Mouse (Mus musculus) liver, adult 2 months (tissue): ENCODE data around the gene Lrp10. TPM values are rescaled to one million over a fixed set of nuclear protein-coding genes. Genes with fewer than 3 reads are reported as not detected.

Source experiments
- DNase-seq: peaks from one replicate; pipeline ENCODE4 v3.0.0-alpha.2; 2011; ENCODE audit warnings: low read depth, low spot score; ENCODE audit errors: extremely low read depth
- H3K27ac ChIP-seq: fragments of 200-500 bp; replicated peaks from 2 replicates; pipeline ENCODE4 v1.5.1; 2012; ENCODE audit warnings: low read depth, mild to moderate bottlenecking, control low read depth, inconsistent platforms, low read length; ENCODE audit not compliant: insufficient read depth
- H3K27me3 ChIP-seq: fragments of 200-500 bp; 2 replicates; pipeline ENCODE4 v1.6.1; 2012; ENCODE audit warnings: mild to moderate bottlenecking, moderate library complexity, low read length, inconsistent platforms; ENCODE audit not compliant: control insufficient read depth, insufficient read depth
- H3K36me3 ChIP-seq: fragments of 200-500 bp; 2 replicates; pipeline ENCODE4 v1.6.1; 2012; ENCODE audit warnings: low read length, inconsistent platforms; ENCODE audit not compliant: control insufficient read depth, insufficient read depth
- H3K4me1 ChIP-seq: fragments of 200-500 bp; 2 replicates; pipeline ENCODE4 v1.6.1; 2011; ENCODE audit warnings: low read length; ENCODE audit not compliant: control insufficient read depth, insufficient read depth
- H3K4me3 ChIP-seq: fragments of 200-500 bp; 2 replicates; pipeline ENCODE4 v1.5.1; 2011; ENCODE audit warnings: low read depth, mild to moderate bottlenecking, control low read depth, low read length, moderate library complexity; ENCODE audit not compliant: insufficient read depth
- H3K79me2 ChIP-seq: fragments of 200-500 bp; 2 replicates; pipeline ENCODE4 v1.6.1; 2012; ENCODE audit warnings: inconsistent platforms, mild to moderate bottlenecking, low read length, moderate library complexity; ENCODE audit not compliant: control insufficient read depth, insufficient read depth
- H3K9ac ChIP-seq: fragments of 200-500 bp; 2 replicates; pipeline ENCODE4 v1.6.1; 2012; ENCODE audit warnings: low read depth, mild to moderate bottlenecking, control low read depth, inconsistent platforms, low read length
- CTCF ChIP-seq: fragments of 200-500 bp; IDR thresholded peaks from 2 replicates; pipeline ENCODE4 v1.5.1; 2011; ENCODE audit warnings: low read depth, low read length, control low read depth
- POLR2A ChIP-seq: fragments of 200-500 bp; IDR thresholded peaks from 2 replicates; pipeline ENCODE4 v1.6.1; 2011; ENCODE audit warnings: low read length, control low read depth; ENCODE audit not compliant: insufficient read depth; ENCODE audit errors: extremely low read depth
- WGBS: fragments of 180-500 bp; shearing (Covaris S2); methylation state at CpG from one replicate; pipeline ENCODE4 v1.1.7; 2018; 5-methylcytosine and 5-hydroxymethylcytosine counted together
- polyA plus RNA-seq: library from polyadenylated mRNA; depleted of rRNA; stranded (reverse); fragments of >200 nt; gene quantifications from 2 replicates; pipeline ENCODE4 v1.2.3, GENCODE M21; 2012
- total RNA-seq: library from RNA; depleted of rRNA; stranded (reverse); fragments of >200 nt; gene quantifications from 2 replicates; pipeline ENCODE4 v1.2.3, GENCODE M21; 2014

Lrp10 gene
- total and polyA plus RNA-seq, 2 experiments, result 7.1 to 50.3 TPM

DNA sequence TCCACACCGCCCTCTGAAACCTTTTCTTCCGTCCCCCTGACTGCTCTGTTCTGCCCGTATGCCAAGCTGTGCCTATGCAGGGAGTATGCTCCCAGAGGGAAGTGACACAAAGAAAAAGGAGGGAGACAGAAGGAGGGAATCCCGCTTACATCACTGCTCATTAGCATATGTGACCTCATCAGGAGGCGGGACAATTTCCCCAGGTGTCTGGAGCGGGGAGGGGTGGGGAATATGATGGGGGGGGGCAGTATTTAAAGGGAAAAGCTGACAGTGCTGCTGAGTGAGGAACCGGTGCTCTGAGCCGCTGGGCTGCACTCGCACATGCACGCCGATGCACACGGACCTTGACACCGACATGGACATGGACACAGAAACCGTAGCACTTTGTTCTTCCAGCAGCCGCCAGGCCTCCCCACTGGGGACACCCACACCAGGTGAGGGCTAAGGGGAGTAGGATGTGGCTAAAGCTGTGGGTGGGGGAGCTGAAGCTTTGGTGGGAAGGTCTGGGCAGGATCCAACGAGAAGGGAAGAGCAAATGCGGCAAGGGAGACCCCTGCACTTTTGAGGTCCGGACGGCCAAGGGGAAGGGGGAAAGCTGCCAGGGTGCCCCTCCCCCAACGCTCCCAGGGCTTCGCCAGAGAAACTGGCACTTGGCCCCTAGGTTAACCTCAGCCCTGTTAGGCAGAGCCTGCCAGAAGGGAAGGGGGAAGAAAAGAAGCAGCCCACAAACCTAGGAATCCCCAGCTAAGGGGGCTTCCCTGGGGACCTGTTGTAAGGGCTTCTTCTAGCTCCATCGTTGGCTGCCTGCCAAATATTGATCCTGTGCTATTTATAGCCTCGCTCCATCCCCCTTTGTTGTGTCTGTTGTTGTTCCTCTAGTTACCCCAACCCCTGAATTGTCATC lies 12.3 kb downstream of the Lrp10 start, which contains the start of gene Rem2:
Gene Rem2, plus strand, starts transcription at position 160 of the 904 bp plus-strand sequence.
- WGBS, result 3% methylated on average over 23 of the region's 23 CpGs

DNA sequence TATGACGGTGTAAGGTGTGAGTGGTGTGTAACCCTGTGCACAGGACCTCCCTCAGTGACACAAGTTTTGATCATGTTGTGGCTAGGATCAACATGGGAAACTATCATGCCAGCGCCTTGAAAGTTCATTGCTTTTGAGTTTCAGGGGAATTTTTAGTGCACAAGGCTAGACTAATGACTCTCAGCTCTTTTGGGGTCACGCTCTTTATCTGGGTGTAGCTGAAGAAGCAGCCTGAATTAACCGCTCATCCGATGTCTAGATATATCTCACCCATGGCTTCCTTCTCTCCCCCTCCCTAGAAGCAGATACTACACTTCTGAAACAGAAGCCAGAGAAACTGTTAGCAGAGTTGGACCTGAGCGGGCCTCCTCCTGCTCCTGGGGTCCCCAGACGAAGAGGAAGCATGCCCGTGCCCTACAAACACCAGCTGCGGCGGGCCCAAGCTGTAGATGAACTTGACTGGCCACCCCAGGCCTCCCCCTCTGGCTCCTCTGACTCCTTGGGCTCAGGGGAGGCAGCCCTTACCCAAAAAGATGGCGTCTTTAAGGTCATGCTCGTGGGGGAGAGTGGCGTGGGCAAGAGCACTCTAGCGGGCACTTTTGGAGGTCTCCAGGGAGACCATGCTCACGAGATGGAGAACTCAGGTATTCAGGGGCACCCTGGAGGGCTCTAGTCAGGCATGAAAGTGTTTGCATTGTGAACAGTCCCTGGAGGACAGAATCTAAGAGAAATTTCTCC lies 13.4 kb downstream of the Lrp10 start:
- Histone ChIP-seq H3K4me3 (no peak overlapping the region), H3K27me3 (peaks cover 7% of the 10 kb centered on the region), H3K79me2 (no peaks in the 10 kb centered on the region), H3K9ac (no peak overlapping the region), H3K27ac (no peak overlapping the region), H3K4me1 (no peaks in the 10 kb centered on the region; the same call in 1 of the 2 replicates), H3K36me3 (no peaks in the 10 kb centered on the region)
- DNase-seq, result no peak
- WGBS, result 92% methylated on average over 15 of the region's 15 CpGs
- TF ChIP-seq CTCF (no peak), POLR2A (no peak)

More for the DNA sequence above, 12.3 kb downstream of the Lrp10 start, which contains the start of gene Rem2:
- H3K4me3 ChIP-seq, result peak within 1 kb of the TSS; percentile 37; the same call in 1 of the 2 replicates
- H3K27me3 ChIP-seq, result peaks cover 7% of the 10 kb centered on the region
- H3K36me3 ChIP-seq, result no peaks in the 10 kb centered on the region
- no peak within 1 kb of the TSS for H3K9ac ChIP-seq
- H3K4me1 ChIP-seq, result no peaks in the 10 kb centered on the region; the same call in 1 of the 2 replicates
- no peaks in the 10 kb centered on the region for H3K79me2 ChIP-seq
- H3K27ac ChIP-seq, result no peak within 1 kb of the TSS
- no peak for TF ChIP-seq POLR2A
- TF ChIP-seq CTCF, result no peak
- DNase-seq, result peak; percentile 36

DNA sequence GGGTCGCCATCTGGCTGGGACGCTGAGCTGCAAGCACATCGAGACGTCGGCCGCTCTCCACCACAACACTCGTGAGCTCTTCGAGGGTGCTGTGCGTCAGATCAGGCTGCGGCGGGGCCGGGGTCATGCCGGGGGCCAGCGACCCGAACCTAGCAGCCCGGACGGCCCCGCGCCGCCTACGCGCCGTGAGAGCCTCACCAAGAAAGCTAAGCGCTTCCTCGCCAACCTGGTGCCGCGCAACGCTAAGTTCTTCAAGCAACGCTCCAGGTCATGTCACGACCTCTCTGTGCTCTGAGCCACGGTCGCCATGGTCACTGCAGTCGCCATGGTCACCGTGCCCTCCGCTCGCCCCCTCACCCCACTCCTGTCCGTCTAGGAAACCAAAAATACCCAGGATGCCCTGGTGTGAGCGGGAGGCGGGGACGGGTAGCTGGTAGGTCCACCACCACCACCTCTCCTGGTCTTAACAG lies 15.5 kb downstream of the Lrp10 start:
- no peak overlapping the region for H3K9ac ChIP-seq
- WGBS, result 9% methylated on average over 40 of the region's 40 CpGs
- DNase-seq, result no peak
- H3K4me3 ChIP-seq, result peak overlapping the region; percentile 37; the same call in 1 of the 2 replicates
- no peak for TF ChIP-seq CTCF
- TF ChIP-seq POLR2A, result no peak
- H3K79me2 ChIP-seq, result no peaks in the 10 kb centered on the region
- peaks cover 7% of the 10 kb centered on the region for H3K27me3 ChIP-seq
- no peak overlapping the region for H3K27ac ChIP-seq
- H3K36me3 ChIP-seq, result no peaks in the 10 kb centered on the region
- H3K4me1 ChIP-seq, result no peaks in the 10 kb centered on the region; the same call in 1 of the 2 replicates

- WGBS, result 86% methylated on average over 6 of the region's 6 CpGs
- no peak overlapping the region for H3K27ac ChIP-seq
- no peak for DNase-seq
- H3K36me3 ChIP-seq, result no peaks in the 10 kb centered on the region
- no peak for TF ChIP-seq CTCF
- TF ChIP-seq POLR2A, result no peak
- H3K27me3 ChIP-seq, result peaks cover 7% of the 10 kb centered on the region
- no peak overlapping the region for H3K9ac ChIP-seq
- no peak overlapping the region for H3K4me3 ChIP-seq
- no peaks in the 10 kb centered on the region for H3K79me2 ChIP-seq
- H3K4me1 ChIP-seq, result no peaks in the 10 kb centered on the region
These were observed 16.7 kb downstream of the Lrp10 start for GRCm38 (mm10) chr14:54480673-54481072.

DNA sequence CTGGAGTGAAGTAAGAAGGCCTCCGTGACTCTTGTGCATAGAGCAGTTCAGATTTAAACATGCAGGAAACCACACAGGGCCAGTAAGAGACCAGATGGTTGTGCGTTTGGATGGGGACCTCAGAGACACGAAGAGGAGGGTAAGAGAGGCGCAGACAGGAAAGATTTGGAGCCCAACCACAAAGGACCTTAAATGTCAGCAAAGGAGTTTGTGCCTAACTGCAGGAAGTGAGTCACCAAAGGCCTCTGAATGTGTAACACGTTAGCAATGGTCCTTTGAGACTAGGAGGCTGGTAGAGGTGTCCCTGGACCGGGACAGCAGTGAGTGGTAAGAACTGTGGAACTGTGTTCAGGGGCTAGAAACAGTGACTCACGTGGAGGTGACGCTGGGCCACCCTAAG lies 17.5 kb downstream of the Lrp10 start:
- H3K79me2 ChIP-seq, result no peaks in the 10 kb centered on the region
- H3K36me3 ChIP-seq, result no peaks in the 10 kb centered on the region
- 80% methylated on average over 8 of the region's 8 CpGs for WGBS
- no peak overlapping the region for H3K27ac ChIP-seq
- no peak overlapping the region for H3K4me3 ChIP-seq
- TF ChIP-seq CTCF, result no peak
- TF ChIP-seq POLR2A, result no peak
- no peak for DNase-seq
- no peak overlapping the region for H3K9ac ChIP-seq
- H3K27me3 ChIP-seq, result peaks cover 7% of the 10 kb centered on the region
- H3K4me1 ChIP-seq, result no peaks in the 10 kb centered on the region
